Mouse (Mus musculus): ENCODE measurements at regions not wholly inside any gene's neighbourhood (a gene's known extent, or its start where the extent isn't known, plus 50 kb on each side); places are given as distances from the start of the nearest gene placed in this dataset.

DNA sequence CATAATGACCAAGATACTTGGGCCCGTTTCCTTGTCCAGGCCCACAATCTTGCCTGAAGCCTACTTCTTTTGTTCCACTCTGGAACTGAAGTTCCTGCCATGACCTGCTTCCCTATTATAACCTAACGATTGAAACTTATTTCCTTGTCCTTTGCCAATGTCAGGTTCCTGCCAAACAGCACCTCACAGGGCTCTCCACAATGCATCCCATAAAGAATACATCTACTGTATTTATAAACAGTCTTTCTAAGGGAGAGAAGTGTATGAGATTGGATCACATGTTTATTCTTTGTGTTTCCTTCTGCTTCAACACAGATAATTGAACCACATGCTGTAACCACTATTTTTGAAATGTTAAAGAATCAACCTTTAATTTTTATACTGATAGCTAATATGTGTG is 1124.3 kb upstream of the Acvr2a start:
- DNase-seq: peak in 1 of 2 experiments; percentile 4

All from lung, postnatal 4 days (tissue).